Mouse (Mus musculus) adrenal gland, adult (tissue): Measurements from ENCODE around the gene Atf1.

Source experiments
- DNase-seq, 2 experiments: peaks; one replicate each; pipeline ENCODE4 v3.0.0; 2022 to 2023; ENCODE audit warnings: low spot score in 1 of 2; ENCODE audit not compliant: inconsistent age in 2 of 2

The Atf1 gene

GRCm38 (mm10) chr15:100215092-100215491 is 12.5 kb upstream of the Atf1 start:
- DNase-seq = no peak

GRCm38 (mm10) chr15:100216173-100216572 is 11.4 kb upstream of the Atf1 start:
- DNase-seq = no peak

DNA sequence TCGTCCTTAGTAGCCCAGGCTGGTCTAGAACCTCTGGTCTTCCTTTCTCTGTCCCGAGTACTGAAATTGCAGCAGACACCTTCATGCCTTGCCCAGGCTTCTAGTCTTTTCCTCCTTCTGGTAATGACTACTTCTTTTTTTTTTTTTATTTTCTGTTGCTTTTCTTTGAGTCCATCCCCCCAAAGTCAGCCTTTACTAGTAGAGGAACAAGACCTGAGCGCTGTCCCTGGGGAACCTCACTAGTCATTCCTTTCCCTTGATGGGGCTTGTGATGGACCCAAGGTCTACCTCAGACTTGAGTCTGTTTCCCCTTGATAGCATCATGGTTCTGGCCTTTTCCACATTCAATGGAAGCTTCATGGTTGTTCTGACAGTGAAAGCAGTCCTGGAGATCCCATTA is 9.6 kb upstream of the Atf1 start:
- DNase-seq = no peak

- DNase-seq = no peak
These were observed 8.2 kb upstream of the Atf1 start for GRCm38 (mm10) chr15:100219396-100219795.

DNA sequence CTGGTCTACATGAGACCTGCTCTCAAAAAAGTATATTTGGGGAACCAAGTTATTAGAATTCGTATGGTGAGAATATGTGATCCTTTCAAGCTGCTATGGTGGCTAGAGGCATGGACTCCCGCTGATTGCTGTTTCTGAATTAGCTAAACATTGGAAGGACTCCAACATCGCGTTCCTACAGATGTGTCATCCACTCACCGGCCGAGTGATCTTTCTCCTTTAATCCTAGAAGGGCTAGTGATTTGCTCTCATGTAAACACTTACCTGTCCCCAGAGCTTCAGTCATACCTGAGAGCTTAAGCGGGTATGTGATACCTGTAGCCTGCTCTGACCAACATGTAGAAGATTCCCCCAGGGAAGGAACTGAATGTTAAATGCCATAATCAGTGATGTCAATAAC is 6.7 kb upstream of the Atf1 start:
- DNase-seq = peak in 1 of 2 experiments; percentile 61

DNA sequence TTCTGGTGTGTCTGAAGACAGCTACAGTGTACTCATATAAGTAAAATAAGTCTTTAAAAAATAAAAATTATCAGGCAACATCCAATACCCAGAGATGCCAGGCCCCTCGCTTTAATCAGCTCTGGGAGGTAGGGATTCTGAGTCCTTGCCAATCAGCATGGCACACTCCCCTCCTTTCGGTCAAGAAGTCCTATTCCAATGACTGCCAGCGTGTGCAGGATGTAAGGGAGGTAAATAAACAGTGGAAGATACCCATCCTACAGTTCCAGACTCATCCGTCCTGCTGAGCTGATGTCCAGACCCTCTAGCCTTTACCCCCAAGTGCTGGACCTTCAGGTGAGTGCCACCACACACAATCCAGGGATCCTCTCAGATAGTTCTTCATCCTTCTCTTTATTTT is 2.2 kb upstream of the Atf1 start:
- DNase-seq = no peak

DNA sequence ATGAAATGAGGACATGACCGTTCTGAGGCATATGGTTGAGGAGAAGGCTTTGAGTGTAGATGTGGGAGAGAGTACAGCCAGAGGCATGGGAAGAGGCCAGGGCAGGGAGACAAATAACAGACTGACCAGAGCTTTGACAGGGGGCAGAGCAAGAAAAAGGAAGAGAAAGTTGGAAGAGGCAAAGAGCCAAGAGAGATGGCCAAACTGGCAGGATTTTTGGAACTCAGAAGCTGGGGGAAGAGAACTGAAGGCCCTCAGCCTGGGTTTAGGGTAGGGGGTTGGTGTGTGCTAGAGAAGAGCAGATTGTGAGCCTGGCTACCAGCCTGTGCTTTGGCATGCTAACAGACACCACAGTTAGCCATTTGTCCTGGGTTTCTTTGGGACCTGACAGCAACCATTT is 1.7 kb upstream of the Atf1 start:
- no peak for DNase-seq

GRCm38 (mm10) chr15:100227031-100227662 is 472 bp upstream of the Atf1 start:
- DNase-seq = peak; percentile 72 to 97

- DNase-seq = peak in 1 of 2 experiments; percentile 55
These were observed 1.1 kb downstream of the Atf1 start for GRCm38 (mm10) chr15:100228535-100229336.

DNA sequence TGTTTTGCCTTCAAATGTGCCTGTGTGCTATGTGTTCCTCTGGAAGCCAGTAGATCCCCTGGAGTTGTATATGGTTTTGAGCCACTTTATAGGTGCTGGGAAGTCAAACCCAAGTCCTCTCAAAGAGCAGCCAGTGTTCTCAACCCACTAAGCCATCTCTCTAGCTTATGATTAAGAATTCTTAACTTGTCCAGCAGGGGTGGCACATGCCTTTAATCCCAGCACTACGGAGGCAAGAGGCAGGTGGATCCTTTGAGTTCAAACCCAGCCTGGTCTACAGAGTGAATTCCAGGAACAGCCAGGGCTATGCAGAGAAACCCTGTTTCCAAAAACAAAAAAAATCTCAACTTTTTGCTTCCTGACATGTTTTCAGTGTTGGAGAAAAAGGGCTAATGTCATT is 3.0 kb downstream of the Atf1 start:
- DNase-seq = no peak

DNA sequence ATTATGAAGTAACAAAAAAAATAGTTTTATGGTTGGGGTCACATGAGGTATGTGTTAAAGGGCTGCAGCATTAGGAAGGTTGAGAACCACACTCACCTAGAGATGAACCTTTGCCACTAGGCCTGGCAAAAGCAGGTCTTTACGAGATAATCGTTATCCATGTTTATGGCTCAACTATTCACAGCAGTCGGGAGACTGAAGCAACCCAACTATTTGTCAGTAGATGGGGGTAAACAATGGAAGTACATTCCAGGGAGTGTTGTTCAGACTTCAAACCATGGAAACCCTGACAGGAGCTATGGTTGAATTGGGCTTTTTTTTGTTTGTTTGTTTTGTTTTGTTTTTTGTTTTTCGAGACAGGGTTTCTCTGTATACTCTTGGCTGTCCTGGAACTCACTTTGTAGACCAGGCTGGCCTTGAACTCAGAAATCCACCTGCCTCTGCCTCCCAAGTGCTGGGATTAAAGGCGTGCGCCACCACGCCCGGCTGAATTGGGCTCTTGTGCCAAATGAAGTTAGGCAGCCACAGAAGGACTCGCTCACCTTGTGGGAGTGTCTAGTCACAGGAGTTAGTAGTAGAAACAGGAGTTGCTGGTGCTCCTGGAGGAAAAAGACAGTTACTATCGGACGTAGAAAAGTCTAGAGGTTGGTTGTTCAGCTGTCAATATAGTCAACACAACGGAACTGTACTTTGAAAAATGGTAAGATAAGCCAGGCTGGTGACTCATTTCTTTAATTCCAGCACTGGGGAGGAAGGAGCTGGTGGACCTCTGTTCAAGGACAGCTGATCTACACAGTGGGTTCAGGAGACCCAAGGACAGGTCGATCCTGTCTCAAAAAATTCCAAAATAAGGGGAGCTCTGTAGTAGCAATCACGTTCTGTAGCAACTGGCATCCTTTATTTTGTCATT is 4.3 kb downstream of the Atf1 start:
- DNase-seq = peak; percentile 54 to 78

DNA sequence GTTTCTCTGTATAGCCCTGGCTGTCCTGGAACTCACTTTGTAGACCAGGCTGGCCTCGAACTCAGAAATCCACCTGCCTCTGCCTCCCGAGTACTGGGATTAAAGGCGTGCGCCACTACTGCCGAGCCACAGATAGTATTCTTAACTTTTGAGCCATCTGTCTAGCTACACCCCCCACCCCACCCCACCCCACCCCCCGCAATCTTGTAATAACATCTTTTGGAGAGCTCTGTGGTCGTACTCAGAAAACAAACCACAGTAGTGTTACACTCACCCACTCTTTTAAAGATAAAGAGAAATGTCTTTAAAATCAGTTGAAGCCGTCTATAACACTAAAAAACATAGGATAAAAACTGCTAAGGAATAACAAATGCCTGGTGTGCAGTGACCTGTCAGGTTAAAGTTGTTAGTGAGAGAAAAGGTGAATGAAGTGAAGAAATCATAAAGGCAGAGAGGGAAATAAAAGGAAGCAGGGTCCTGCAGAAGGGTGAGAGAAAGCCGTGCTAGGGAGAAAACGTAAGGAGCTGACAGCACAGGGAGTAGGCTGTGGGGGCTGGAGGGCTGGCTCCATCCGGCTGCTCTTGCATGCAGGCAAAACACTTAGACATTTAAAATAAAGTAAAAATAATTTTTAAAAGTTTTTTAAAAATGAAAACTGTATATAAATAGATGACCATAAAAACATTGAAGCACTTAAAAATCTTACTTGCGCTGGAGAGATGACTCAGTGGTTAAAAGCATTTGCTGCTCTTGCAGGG is 7.8 kb downstream of the Atf1 start:
- no peak for DNase-seq

GRCm38 (mm10) chr15:100236952-100237351 is 9.3 kb downstream of the Atf1 start:
- DNase-seq = peak in 1 of 2 experiments; percentile 57

- DNase-seq = no peak
These were observed 14.2 kb downstream of the Atf1 start for GRCm38 (mm10) chr15:100241780-100242179.

DNA sequence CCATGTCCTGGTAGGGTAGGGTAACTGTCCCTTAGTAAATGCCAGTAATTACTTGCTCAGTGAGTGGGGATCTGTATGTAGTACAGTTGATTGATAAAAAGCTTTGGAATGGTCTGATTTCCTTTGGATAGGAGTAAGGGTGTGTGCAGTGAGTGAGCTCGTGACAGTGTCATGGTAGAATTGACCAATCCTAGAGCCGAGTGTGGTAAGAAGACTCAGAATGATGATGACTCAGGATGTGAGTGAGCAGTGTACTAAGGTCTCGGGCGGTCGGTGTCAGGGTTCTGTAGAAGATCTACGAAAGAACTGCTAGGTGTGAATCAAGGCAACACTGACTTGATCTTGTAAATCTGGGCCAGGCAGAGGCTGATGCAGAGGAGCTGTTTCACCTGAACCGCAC is 18.3 kb downstream of the Atf1 start:
- peak in 1 of 2 experiments; percentile 73 for DNase-seq

DNA sequence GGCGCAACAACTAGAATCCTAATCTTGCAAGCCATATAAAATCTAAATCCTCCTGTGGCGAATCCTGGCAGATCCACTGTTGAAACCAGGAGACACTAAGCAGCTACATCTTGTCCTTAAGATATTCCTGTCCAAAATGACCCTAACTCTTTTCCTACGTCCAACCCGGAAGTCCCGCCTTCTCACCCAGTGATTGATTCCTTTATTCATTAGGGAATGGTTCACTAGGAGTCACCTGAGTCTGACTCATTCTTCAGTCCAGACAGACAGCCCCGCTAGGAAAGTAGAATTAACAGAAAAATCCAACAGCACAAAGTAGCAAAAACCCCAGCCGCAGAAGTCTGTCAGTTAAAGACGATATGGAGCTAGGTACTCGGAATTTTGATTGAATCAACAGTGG is 19.7 kb downstream of the Atf1 start:
- DNase-seq = no peak

GRCm38 (mm10) chr15:100248665-100249433 is 21.2 kb downstream of the Atf1 start:
- no peak for DNase-seq

- DNase-seq = peak; percentile 43 to 79
These were observed 23.6 kb downstream of the Atf1 start for GRCm38 (mm10) chr15:100251153-100251780.

- no peak for DNase-seq
These were observed 28.8 kb downstream of the Atf1 start for GRCm38 (mm10) chr15:100256386-100256785.

GRCm38 (mm10) chr15:100257305-100257704 is 29.7 kb downstream of the Atf1 start:
- DNase-seq = no peak
